Mouse (Mus musculus) adipocyte (in vitro differentiated cells): ENCODE results near the gene Afmid.
"Not testable (repeated sequence)": the region's sequence is repeated elsewhere in the genome, so short reads cannot be mapped to it uniquely, and the experiment has no call there.

Source experiments
- DNase-seq: peaks from one replicate; pipeline ENCODE4 v3.0.0-alpha.2; 2016; ENCODE audit warnings: low spot score

Gene Afmid

GRCm38 (mm10) chr11:117794035-117794551 is 31.6 kb upstream of the Afmid start:
- no peak for DNase-seq

DNA sequence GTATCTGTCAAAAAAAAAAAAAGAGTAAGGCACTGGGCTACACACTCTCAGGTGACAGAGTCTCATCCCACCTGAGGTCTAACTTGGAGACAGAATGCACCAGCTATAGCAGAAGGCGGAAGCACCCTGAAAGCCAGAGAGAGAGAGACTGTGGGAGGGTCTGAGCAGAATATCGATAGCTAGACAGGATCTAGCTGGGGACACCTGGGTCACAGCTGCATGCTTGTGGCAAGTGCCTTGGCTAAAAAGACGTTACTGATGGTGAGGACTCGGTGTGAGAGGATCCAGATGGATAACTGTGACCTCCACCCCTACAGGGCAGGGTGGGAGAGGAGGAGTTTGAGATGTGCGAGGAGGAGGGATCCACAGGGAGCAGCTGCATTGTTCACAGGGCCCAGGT is 28.8 kb upstream of the Afmid start:
- DNase-seq, result no peak

GRCm38 (mm10) chr11:117797511-117798159 is 28.1 kb upstream of the Afmid start, which contains the start of gene 6030468B19Rik:
TSS of gene 6030468B19Rik (plus strand) at chr11:117797660.
- no peak for DNase-seq

GRCm38 (mm10) chr11:117798160-117798541 is 27.6 kb upstream of the Afmid start:
- DNase-seq, result no peak

DNA sequence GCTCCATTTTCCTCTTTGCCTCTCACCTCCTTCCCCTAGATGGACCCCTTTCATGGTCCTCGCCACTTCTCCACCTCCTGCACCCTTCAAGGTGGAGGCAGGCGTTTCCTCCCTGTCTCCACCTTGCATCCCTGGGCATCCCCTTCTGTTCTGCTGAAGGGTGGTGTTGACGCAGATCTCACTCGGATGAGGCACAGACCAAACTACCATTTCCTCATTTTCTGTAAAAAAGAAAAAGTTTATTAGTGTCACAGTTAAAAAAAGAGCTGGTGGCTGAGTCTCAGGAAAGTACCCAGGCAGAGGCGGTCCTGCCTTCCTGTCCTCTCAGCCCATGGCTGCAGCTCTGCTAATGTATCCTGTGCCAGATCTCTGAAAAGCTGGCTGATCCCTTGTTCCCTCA is 26.6 kb upstream of the Afmid start:
- DNase-seq, result no peak

GRCm38 (mm10) chr11:117800038-117800437 is 25.7 kb upstream of the Afmid start:
- DNase-seq, result no peak

- DNase-seq, result no peak
Measured at GRCm38 (mm10) chr11:117801650-117802049, 24.1 kb upstream of the Afmid start.

DNA sequence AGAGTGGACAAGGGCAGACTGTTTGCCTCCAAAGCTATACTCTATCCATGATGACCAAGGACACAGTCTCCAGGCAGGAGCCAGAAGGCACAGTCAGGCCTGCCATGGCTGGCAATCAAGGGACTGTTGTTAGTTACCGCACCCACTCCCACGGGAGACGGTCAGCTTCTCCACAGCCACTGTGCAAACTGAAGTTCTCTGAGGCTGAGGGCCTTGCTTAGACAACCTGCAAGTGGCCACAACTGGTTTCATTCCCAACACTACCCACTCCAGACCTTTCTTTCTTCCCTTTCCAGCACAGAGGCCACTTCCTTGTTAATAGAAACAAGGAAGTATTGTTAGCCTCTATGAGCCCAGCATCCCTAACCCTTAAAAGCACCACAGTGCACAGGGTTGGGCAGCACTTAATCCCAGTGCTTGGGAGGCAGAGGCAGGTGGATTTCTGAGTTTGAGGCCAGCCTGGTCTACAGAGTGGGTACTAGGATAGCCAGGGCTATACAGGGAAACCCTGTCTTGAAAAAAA is 22.5 kb upstream of the Afmid start:
- no peak for DNase-seq

- DNase-seq, result no peak
Measured at GRCm38 (mm10) chr11:117806781-117807180, 18.9 kb upstream of the Afmid start.

DNA sequence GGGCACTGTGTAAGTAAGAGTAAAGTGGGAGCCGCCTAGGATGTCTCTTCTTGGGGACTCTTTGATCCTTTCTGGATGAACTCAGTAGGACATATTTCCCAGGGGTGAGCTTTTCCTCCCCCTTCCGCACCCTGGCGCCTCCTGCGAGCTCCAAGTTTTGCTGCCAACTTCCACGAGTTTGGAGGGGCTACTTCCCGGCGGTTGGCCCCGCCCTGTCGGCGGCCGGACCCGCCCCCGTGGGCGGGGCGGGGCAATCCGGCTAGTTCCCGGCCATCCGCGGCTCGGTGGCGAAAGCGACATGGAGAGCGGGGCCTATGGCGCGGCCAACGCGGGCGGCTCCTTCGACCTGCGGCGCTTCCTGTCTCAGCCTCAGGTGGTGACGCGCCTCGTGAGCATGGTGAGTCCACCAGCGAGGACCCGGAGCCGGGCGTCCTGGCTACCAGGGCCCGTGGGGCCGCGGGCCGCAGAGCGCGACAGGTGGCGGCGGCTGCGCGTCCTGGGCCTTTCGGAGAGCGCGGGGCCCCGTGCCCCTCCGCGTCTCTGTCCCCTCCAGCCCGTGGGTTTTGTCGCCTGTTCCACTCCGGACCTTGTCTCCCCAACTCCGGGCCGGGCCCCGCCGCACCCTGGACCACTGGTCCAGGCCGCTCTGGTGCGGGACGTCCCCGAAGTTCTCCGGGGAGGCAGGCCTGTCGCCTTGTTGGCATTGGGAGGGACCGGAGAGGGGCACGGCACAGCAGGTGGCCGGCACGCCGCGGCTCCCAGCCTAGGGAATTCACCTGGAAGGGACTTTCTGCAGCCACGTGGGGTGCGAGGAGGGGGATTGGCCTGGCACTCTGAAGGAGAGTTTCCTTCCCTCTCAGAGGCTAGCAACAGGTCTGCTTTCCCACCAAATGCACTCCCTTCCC is 16.1 kb upstream of the Afmid start, which contains the start of the genes Gm20708 and Syngr2:
Gm20708 (plus strand) TSS at position 262 of the 905 bp plus-strand sequence.
Syngr2 (plus strand) TSS at position 262 of the 905 bp plus-strand sequence.
- DNase-seq, result peak; percentile 63

DNA sequence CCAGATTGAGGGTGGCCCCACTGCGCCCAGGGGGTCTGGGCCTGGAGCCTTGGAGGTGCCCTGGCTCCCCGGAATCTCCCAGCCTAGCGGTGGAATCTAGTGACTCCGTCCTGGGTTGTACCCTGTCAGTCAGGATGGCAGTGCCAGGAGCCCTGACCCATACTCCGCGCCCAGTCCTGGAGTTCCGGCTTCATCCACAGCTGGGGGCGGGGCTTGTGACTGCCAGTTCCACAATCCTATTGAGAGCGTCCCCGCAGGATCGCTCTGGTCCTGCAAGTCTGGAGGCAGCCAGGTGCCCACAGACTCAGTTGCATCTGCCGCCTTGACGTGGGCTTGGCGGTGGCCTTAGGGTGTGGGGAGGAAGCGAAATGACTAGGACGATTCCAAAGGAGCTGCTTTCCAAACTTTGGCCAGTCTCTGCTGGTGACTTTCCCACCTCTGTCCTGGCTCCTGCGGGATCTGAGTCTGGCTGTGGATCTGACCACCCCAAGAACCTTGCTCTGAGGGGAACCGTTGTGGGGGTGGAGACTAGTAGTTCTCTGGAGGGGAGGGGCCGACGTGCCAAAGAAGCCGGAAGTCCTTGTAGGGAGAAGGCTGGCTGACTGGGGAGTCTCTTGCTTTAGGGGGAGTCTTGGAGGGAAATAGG is 15.2 kb upstream of the Afmid start:
- DNase-seq, result peak; percentile 95

GRCm38 (mm10) chr11:117813867-117814266 is 11.9 kb upstream of the Afmid start:
- no peak for DNase-seq

DNA sequence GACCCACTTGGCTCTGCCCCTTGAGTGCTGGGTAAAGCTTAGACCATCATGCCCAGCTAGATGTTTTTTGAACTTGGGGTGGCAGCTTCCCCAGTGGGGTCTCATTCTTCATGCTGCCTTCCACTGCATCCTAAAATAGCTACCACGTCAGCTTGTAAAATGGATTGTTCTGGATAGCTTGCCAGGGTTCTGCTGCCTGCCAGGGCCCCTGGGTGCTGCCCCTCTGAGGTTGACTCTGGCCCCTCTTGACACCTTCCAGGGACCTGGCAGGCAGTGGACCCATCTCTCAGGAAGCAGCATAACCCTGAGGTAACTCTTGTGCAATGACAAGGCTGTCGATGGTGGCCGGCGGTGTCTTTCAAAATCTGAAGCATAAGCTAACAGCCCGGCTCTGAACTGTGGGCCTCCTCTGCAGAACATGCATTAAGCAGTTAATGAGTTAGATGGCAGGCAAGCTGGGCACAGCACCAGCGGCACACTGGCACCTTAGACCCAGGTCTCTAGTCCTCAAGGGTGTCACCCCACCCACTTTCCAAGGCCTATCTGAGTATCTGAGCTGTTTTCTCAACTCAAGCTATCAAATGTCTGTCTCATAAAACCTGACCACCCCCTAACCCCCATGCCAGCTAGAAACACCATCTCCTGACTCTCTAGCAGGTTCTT is 10.9 kb upstream of the Afmid start:
- DNase-seq, result no peak

GRCm38 (mm10) chr11:117815850-117816249 is 9.9 kb upstream of the Afmid start:
- not testable (repeated sequence) for DNase-seq

DNA sequence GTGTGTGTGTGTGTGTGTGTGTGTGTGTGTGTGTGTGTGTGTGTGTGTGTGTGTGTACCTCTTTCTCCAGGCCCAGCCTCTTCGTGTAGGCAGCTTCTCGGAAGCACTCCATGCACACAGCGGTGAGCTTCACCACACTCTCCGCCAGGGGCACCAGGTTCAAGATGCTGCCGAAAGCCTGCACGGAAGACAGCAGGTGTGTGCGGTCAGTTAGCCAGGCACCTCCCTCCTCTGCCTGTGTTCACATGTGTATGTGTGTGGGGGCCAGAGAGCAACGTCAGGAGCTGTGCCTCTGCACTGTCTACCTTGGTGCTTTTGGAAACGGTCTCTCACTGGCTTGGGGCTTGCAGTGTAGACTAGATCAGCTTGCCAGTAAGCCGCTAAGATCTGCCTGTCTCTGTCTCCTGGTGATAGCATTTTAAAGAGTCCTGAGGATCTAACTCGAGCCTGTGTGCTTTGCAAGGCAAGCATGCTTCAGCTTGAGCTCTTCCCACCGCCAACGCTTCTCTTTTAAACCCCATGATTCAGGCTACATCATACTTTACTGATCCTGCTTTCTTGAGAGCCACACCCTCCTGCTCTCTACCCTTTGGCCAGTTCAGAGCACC is 9.2 kb upstream of the Afmid start:
- DNase-seq, result no peak

GRCm38 (mm10) chr11:117819095-117819494 is 6.6 kb upstream of the Afmid start:
- no peak for DNase-seq

DNA sequence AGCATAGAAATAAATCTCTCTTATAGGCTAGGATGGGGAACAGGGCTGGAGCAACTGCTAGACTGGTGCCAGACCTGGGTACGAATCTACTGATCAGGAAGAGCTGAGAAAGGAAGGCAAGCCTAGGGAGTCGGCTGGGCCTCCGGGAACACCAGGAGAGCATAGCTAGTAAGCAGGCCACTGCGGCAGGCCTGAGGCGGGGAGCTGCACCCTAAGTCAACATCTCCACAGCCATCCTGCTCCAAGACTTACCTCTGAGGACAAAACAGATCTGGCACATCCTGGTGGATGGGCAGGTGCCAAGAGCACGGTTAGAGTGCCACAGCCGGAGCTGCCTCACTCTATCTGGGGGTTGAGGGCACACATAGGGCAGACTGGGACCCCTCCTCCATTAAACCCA is 5.6 kb upstream of the Afmid start:
- DNase-seq, result no peak

DNA sequence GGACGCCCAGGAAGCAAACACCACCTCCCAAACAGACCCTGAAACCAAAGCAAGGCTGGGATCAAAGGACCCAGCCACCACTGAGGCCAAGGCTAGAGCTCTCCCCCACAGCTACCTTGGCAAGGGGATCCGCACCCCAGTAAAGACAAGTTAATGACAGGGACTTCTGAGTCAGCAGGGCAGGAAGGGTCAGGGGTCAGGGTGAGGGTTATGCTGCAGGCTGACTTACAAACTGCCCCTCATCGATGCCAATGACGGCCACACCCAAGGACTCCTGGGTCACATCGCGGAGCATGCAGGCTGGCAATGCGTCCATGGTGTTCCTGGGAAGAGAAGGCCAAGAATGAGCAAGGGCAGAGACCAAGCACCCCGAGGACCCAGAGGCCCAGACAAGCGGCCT is 3.9 kb upstream of the Afmid start:
- no peak for DNase-seq

DNA sequence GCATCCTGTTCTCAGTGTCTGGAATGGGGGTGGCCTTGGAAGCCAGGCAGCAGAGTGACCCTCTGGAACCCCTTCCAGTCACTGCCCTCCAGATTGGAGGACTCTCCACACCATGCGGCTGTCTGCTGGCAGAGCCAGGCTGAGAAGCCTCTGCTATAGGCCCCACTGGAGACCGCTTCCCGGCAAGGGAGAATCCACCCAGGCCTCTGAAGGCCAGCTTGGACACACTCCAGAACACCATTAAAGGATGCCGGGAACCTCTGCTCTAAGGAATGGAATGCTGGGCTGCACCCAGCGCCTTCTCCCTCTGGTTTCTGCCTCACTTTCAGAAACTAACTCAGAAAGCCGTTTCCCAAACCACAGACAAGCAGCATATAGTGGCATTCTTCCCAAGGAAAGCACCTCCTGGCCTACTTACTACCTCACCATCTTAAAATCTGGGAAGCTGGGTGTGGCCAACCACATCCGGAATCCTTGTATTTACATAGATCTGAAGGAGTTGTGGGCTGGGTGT is 2.9 kb upstream of the Afmid start:
- peak; percentile 58 for DNase-seq

GRCm38 (mm10) chr11:117823411-117823810 is 2.3 kb upstream of the Afmid start:
- no peak for DNase-seq
